In the genomic region with DNA sequence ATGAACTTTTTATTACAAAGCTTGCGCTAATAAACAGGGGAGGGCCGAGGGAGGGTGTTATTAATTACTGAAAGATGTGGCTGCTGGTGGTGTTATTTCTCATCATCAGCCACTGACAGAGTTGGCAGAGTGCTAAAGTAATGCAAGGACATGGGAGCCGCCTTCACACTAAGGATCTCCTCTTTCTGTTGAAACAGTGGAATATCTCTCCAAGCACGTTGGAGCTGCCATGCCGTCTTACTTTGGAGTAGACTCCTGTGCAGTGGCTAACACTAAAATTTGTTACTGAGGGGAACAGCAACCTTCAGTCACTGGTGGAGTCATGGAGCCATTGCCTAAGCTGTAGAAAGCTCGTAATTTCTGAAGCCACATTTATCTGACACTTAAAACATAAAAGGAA, we compare ENCODE assay signal across 23 mouse cellular contexts.
DNase-seq lines count a peak whose midpoint lies in the region; ATAC-seq and TF ChIP-seq lines count a peak whose summit lies in the region.
"Had no signal": no experiment of that assay in that cellular context is flagged by ENCODE, and none has a peak within 500 bp of the region (broad histone marks: within the 10 kb centered on the region; RNA-seq: fewer than 3 reads in every experiment).

No protein-coding gene starts in this region.

- H3K4me3 ChIP-seq in heart, adult 2 months: no peak overlapping the region
- no peak overlapping the region for H3K4me3 ChIP-seq in midbrain, embryonic 11.5 days (ENCODE audit: low read depth, low read length)
- H3K4me3 ChIP-seq in midbrain, embryonic 10.5 days: no peak overlapping the region
- H3K4me3 ChIP-seq in embryonic fibroblast, embryonic 13.5 days (ENCODE audit: insufficient read depth, low read length): no peak overlapping the region
- H3K4me3 ChIP-seq: erythroblast, embryonic 14.5 days; heart, embryonic 12.5 days; hindbrain, embryonic 13.5 days had no signal

- no peaks in the 10 kb centered on the region for H3K9me3 ChIP-seq in midbrain, embryonic 11.5 days (ENCODE audit: control insufficient read depth, low read length)
- no peaks in the 10 kb centered on the region for H3K9me3 ChIP-seq in midbrain, embryonic 10.5 days (replicated peaks)
- H3K9me3 ChIP-seq: heart, embryonic 12.5 days; hindbrain, embryonic 13.5 days had no signal

- no peak overlapping the region for H3K4me2 ChIP-seq in midbrain, embryonic 11.5 days
- H3K4me2 ChIP-seq: heart, embryonic 12.5 days; hindbrain, embryonic 13.5 days had no signal

- no peak for TF ChIP-seq CTCF in heart, adult 2 months (IDR thresholded peaks at IDR 0.05)
- TF ChIP-seq CTCF in embryonic fibroblast, embryonic 13.5 days (IDR thresholded peaks at IDR 0.05; ENCODE audit: borderline replicate concordance, insufficient read depth, low read length): no peak

- H3K9ac ChIP-seq in heart, adult 2 months (ENCODE audit: low read depth, low read length): no peak overlapping the region
- H3K9ac ChIP-seq in midbrain, embryonic 11.5 days (ENCODE audit: low read length): no peak overlapping the region
- H3K9ac ChIP-seq: heart, embryonic 12.5 days; hindbrain, embryonic 13.5 days had no signal

- H3K79me2 ChIP-seq in heart, adult 2 months (replicated peaks; ENCODE audit: control insufficient read depth, insufficient read depth, low read length): no peaks in the 10 kb centered on the region

- no peaks in the 10 kb centered on the region for H3K4me1 ChIP-seq in heart, adult 2 months (ENCODE audit: control insufficient read depth, insufficient read depth, low read length)
- no peaks in the 10 kb centered on the region for H3K4me1 ChIP-seq in midbrain, embryonic 11.5 days (ENCODE audit: control insufficient read depth, insufficient read depth, low read length)
- H3K4me1 ChIP-seq in midbrain, embryonic 10.5 days: no peaks in the 10 kb centered on the region
- H3K4me1 ChIP-seq in embryonic fibroblast, embryonic 13.5 days (ENCODE audit: control insufficient read depth, insufficient read depth, low read length): peaks cover 5% of the 10 kb centered on the region
- H3K4me1 ChIP-seq: hindbrain, embryonic 13.5 days had no signal

- ATAC-seq in midbrain, embryonic 11.5 days (ENCODE audit: low FRiP score): no peak
- ATAC-seq: forebrain, embryonic 16.5 days; hindbrain, postnatal 0 days; Patski had no signal

- H3K27ac ChIP-seq in heart, adult 2 months: no peak overlapping the region
- H3K27ac ChIP-seq in midbrain, embryonic 11.5 days (ENCODE audit: low read depth, low read length): no peak overlapping the region
- H3K27ac ChIP-seq in midbrain, embryonic 10.5 days (replicated peaks): no peak overlapping the region
- H3K27ac ChIP-seq in embryonic fibroblast, embryonic 13.5 days (ENCODE audit: insufficient read depth, low read length): peak overlapping the region; percentile 72
- H3K27ac ChIP-seq: hindbrain, embryonic 13.5 days; hindbrain, postnatal 0 days had no signal

- no peaks in the 10 kb centered on the region for H3K27me3 ChIP-seq in heart, adult 2 months (ENCODE audit: control insufficient read depth, insufficient read depth, low read length)
- H3K27me3 ChIP-seq in midbrain, embryonic 11.5 days (ENCODE audit: control insufficient read depth, insufficient read depth, low read length): no peaks in the 10 kb centered on the region
- no peaks in the 10 kb centered on the region for H3K27me3 ChIP-seq in midbrain, embryonic 10.5 days (ENCODE audit: low read depth, poor library complexity, severe bottlenecking)
- H3K27me3 ChIP-seq: CH12.LX; heart, embryonic 12.5 days; hindbrain, embryonic 13.5 days; Patski had no signal

- 84% methylated on average over 6 of the region's 6 CpGs for WGBS in heart, adult 2 months
- 92% methylated on average over 6 of the region's 6 CpGs for WGBS in midbrain, embryonic 11.5 days
- WGBS in midbrain, embryonic 10.5 days: 92% methylated on average over 6 of the region's 6 CpGs

- peak; percentile 63 for DNase-seq in heart, adult 11 months
- DNase-seq in heart, adult 2 months: no peak
- peak; percentile 76 for DNase-seq in midbrain, embryonic 11.5 days (ENCODE audit: low spot score, missing footprints)
- no peak for DNase-seq in midbrain, embryonic 10.5 days (ENCODE audit: low spot score)
- no peak for DNase-seq in embryo, embryonic 10.5 days (ENCODE audit: low spot score)
- no peak for DNase-seq in thymus, postnatal 25 days
- DNase-seq: adrenal gland, adult 2 months; adrenal gland, postnatal 25 days; cerebellum, adult 18-20 months; cerebellum, adult 9-11 months; cerebellum, postnatal 36 days; gastrocnemius, postnatal 36 days; heart, adult 18-20 months; heart, postnatal 10 days; kidney, adult 11 months had no signal

- TF ChIP-seq POLR2A in heart, adult 2 months (IDR thresholded peaks at IDR 0.05; ENCODE audit: insufficient read depth, low read depth, low read length): no peak
- no peak for TF ChIP-seq POLR2A in embryonic fibroblast, embryonic 13.5 days (IDR thresholded peaks at IDR 0.05; ENCODE audit: low read depth, low read length)

- no peaks in the 10 kb centered on the region for H3K36me3 ChIP-seq in heart, adult 2 months (ENCODE audit: control insufficient read depth, insufficient read depth, low read length)
- no peaks in the 10 kb centered on the region for H3K36me3 ChIP-seq in midbrain, embryonic 11.5 days (ENCODE audit: control insufficient read depth, insufficient read depth, low read length)
- no peaks in the 10 kb centered on the region for H3K36me3 ChIP-seq in midbrain, embryonic 10.5 days
- H3K36me3 ChIP-seq: heart, embryonic 12.5 days; hindbrain, embryonic 13.5 days had no signal

- intact Hi-C loops in heart, adult 2 months (cut with DNase I): no loop called here

- no peak for TF ChIP-seq EP300 in heart, adult 2 months (IDR thresholded peaks at IDR 0.05; ENCODE audit: insufficient read depth, low read depth, low read length)

Comparison
In these comparisons a context has a peak if more than half of its experiments do, and no peak if none do; other contexts are left out.
1. DNase-seq: peak in heart, adult 11 months (single experiment) and midbrain, embryonic 11.5 days (single experiment); none in heart, adult 2 months (0 of 2), midbrain, embryonic 10.5 days (single experiment), embryo, embryonic 10.5 days (single experiment) and thymus, postnatal 25 days (single experiment).